Mouse (Mus musculus) embryonic facial prominence, embryonic 10.5 days (tissue): ENCODE data around the gene Ints5. TPM values are rescaled to one million over a fixed set of nuclear protein-coding genes. Genes with fewer than 3 reads are reported as not detected.

Experiments
- DNase-seq: peaks from one replicate; pipeline ENCODE4 v3.0.0-alpha.2; 2017; ENCODE audit warnings: low spot score
- H3K27ac ChIP-seq: fragments of 300-500 bp; sonication (generic); replicated peaks from 2 replicates; pipeline ENCODE4 v1.5.1; 2016; ENCODE audit warnings: mild to moderate bottlenecking
- H3K27me3 ChIP-seq: fragments of 300-500 bp; sonication (generic); replicated peaks from 2 replicates; pipeline ENCODE4 v1.6.1; 2016; ENCODE audit warnings: low read depth, mild to moderate bottlenecking; ENCODE audit not compliant: poor library complexity, severe bottlenecking
- H3K36me3 ChIP-seq: fragments of 300-500 bp; sonication (generic); replicated peaks from 2 replicates; pipeline ENCODE4 v1.6.1; 2016; ENCODE audit warnings: mild to moderate bottlenecking, moderate library complexity
- H3K4me1 ChIP-seq: fragments of 300-500 bp; sonication (generic); 2 replicates; pipeline ENCODE4 v1.6.1; 2016
- H3K4me3 ChIP-seq: fragments of 300-500 bp; sonication (generic); 2 replicates; pipeline ENCODE4 v1.5.1; 2016; ENCODE audit warnings: mild to moderate bottlenecking, moderate library complexity
- H3K9me3 ChIP-seq: fragments of 300-500 bp; sonication (generic); 2 replicates; pipeline ENCODE4 v1.6.1; 2016; ENCODE audit warnings: mild to moderate bottlenecking
- WGBS: fragments of 180-500 bp; shearing (Covaris S2); methylation state at CpG from one replicate; pipeline ENCODE4 v1.1.7; 2016; 5-methylcytosine and 5-hydroxymethylcytosine counted together
- microRNA-seq: library from miRNA; unstranded; fragments of <30 nt; microRNA quantifications from one replicate; pipeline ENCODE4, GENCODE M21; 2017
- polyA plus RNA-seq: library from polyadenylated mRNA; unstranded; fragments of >200 nt; fragmentation: Nextera tagmentation; extraction: Ambion mirVana; gene quantifications from 2 replicates; pipeline ENCODE4 v1.2.1, GENCODE M21; 2016

Gene Ints5
- polyA plus RNA-seq, 1 experiment from 2014 or later, result 59.0 TPM

DNA sequence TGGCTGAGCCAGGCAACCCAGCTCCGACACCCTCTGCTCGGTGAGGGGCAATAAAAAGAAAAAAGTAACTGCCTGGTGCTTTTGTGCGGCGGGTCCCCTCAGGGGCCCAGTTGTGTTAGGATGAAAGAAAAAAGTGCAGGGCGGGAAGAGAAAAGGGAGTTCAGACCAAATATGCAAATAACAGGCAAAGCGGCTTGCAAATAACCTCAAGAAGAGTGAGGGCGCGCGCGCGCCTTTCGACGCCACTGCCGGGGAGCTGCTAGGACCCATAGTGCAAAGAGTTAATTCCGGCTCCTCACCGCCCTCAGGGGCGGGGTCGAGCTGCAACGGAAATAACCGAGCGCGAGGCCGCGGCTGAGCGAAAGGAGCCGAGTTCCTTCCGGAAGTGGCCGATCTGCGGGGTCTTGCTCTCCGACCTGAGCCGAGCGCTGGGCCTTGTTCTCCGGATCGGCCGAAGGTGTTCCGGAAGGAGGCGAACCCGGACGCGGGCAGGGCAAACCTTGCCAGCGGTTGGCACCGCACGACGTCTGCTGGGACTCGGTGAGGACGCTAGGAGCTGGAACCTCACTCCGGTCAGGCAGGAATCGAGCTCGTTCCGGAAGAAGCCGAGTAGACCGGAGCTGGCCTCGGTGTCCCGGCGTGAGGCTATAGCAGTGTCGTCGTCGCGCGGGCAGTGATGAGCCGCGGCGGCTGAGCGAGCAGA lies 48.9 kb downstream of the Ints5 start, which contains the start of gene Mta2:
Gene Mta2 (plus strand): TSS at position 361 of the 703 bp plus-strand sequence.
- DNase-seq, result peak; percentile 99
- Histone ChIP-seq H3K4me1 (peaks cover 38% of the 10 kb centered on the region), H3K27me3 (no peaks in the 10 kb centered on the region), H3K9me3 (no peaks in the 10 kb centered on the region), H3K4me3 (peak within 1 kb of the TSS; percentile 97), H3K27ac (peak within 1 kb of the TSS; percentile 99), H3K36me3 (peaks cover 74% of the 10 kb centered on the region)
- WGBS, result under 1% methylated on average over 64 of the region's 64 CpGs

DNA sequence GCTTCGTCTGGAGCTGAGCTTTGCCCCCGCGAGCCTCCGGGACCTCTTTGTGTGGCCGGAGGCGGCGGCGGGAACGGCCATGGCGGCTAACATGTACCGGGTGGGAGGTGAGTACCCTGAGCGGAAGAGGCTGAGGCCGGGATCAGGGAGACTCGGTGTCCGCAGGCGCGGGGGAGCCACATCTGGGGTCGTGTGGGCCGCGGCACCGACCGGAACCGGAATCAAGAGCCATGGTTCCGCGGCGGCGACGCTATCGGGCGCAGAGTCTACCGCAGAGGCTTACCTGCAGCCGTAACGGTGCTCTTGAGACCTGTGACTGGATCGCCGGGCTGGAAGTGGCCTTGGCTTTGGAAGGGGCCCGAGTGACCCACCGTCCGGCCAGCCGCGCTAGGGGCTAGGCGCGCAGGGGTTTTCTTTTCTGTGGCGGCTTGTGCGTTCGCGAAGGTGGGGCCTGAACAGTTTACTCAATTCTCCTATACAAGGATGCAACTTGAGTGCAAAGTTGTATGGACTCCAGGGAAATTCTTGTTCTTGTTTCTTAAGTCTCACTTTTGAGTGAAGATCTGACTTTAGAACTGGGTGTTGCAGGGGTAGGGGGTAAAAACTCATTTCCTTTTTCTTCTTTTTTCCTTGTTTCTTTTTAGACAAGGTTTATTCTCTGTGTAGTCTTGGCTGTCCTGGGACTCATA lies 49.6 kb downstream of the Ints5 start:
- peaks cover 74% of the 10 kb centered on the region for H3K36me3 ChIP-seq
- no peaks in the 10 kb centered on the region for H3K27me3 ChIP-seq
- H3K4me3 ChIP-seq, result peak overlapping the region; percentile 97
- H3K9me3 ChIP-seq, result no peaks in the 10 kb centered on the region
- peak overlapping the region; percentile 99 for H3K27ac ChIP-seq
- peak; percentile 74 for DNase-seq
- H3K4me1 ChIP-seq, result peaks cover 38% of the 10 kb centered on the region
- WGBS, result under 1% methylated on average over 46 of the region's 46 CpGs

DNA sequence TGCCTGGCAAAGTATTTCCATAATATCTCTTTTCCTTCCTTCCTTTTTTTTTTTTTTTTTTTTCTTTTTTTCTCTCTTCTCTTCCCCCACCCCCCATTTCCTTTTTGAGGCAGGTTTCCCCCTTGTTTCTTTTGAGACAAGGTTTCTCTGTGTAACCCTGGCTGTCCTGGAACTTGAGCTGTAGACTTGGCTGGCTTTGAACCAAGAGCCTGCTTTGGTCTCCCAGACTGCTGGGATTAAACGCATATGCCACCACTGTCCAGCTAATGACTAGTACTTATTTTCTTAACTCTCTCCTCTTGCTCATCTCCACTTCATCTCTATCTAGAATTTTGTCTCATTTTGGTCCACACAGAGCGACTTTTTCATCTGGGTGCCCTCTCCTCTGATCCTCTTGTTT lies 50.2 kb downstream of the Ints5 start:
- no peak for DNase-seq
- Histone ChIP-seq H3K27me3 (no peaks in the 10 kb centered on the region), H3K4me1 (peaks cover 38% of the 10 kb centered on the region), H3K36me3 (peaks cover 74% of the 10 kb centered on the region), H3K9me3 (no peaks in the 10 kb centered on the region), H3K4me3 (peak overlapping the region; percentile 97), H3K27ac (peak overlapping the region; percentile 99)
- 76% methylated on average over 2 of the region's 2 CpGs for WGBS

DNA sequence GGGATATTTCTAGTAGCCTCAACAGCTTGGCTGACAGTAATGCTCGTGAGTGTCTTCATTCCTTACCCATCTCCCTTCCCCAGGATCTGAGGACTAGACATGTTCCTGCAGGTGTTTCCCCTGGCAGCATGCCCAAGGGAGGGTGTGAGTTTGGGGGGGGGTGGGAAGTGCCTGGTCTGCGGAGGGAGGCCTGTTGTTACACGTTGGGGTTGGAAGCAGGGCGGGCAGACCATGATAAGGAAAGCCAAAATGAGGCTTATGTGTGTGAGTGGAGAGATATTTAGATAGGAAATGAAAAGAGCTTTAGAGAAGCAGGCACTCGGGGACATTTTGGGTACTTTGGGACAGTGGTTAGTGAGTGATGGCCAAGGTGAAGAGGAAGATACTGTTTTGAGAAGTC lies 51.3 kb downstream of the Ints5 start:
- Histone ChIP-seq H3K4me1 (peaks cover 38% of the 10 kb centered on the region), H3K36me3 (peaks cover 74% of the 10 kb centered on the region), H3K27ac (peak overlapping the region; percentile 21), H3K4me3 (peak overlapping the region; percentile 97), H3K9me3 (no peaks in the 10 kb centered on the region), H3K27me3 (no peaks in the 10 kb centered on the region)
- DNase-seq, result peak; percentile 35
- WGBS, result 76% methylated on average over 5 of the region's 5 CpGs

DNA sequence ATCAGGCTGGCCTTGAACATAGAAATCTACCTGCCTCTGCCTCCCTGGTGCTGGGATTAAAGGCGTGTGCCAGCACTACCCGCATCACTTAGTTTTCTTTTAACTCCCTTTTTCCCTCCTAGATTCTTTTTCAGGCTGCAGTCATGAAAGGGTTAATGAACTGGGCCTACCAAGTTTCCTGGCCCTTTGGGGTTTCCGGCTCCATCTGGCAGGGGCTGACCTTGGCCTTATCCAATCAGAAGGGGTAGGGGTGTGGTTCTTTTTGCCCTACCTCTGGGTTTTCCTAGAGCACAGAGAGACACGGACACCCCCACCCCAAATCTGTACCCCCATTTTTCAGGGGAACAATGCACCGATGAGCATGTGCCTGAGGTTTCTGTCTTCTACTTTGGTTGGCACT lies 51.9 kb downstream of the Ints5 start:
- Histone ChIP-seq H3K4me1 (peaks cover 38% of the 10 kb centered on the region), H3K9me3 (no peaks in the 10 kb centered on the region), H3K36me3 (peaks cover 75% of the 10 kb centered on the region), H3K27me3 (no peaks in the 10 kb centered on the region), H3K27ac (peak overlapping the region; percentile 51), H3K4me3 (peak overlapping the region; percentile 97)
- peak; percentile 85 for DNase-seq
- 48% methylated on average over 5 of the region's 5 CpGs for WGBS

GRCm38 (mm10) chr19:8945251-8945650 lies 52.4 kb downstream of the Ints5 start:
- no peaks in the 10 kb centered on the region for H3K27me3 ChIP-seq
- peaks cover 36% of the 10 kb centered on the region for H3K4me1 ChIP-seq
- peak overlapping the region; percentile 51; the same call in 1 of the 2 replicates for H3K27ac ChIP-seq
- 90% methylated on average over 6 of the region's 6 CpGs for WGBS
- no peaks in the 10 kb centered on the region for H3K9me3 ChIP-seq
- H3K36me3 ChIP-seq, result peaks cover 77% of the 10 kb centered on the region
- DNase-seq, result no peak
- peak overlapping the region; percentile 97 for H3K4me3 ChIP-seq

DNA sequence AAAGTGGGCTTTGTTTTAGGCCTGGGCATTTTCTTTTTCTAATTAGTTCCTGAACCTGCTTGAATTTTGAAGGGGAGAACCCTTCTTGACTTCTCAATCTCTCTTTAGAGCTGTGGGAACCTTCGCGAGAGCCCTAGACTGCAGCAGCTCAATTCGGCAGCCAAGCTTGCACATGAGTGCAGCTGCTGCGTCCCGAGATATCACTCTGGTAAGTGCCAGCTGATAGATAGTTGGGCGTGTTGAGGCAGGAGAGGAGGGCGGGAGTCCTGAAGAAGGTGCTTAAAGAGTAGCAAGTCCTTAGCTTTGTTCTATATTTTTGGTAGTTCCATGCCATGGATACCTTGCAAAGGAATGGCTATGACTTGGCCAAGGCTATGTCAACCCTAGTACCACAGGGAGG lies 54.1 kb downstream of the Ints5 start:
- H3K36me3 ChIP-seq, result peaks cover 88% of the 10 kb centered on the region

More for the DNA sequence above, 54.1 kb downstream of the Ints5 start:
- Histone ChIP-seq H3K4me1 (peaks cover 24% of the 10 kb centered on the region), H3K4me3 (no peak overlapping the region), H3K9me3 (no peaks in the 10 kb centered on the region), H3K27me3 (no peaks in the 10 kb centered on the region), H3K27ac (no peak overlapping the region)
- 94% methylated on average over 7 of the region's 7 CpGs for WGBS
- DNase-seq, result no peak

Small RNA genes lying within 50 kb of the gene (microRNA-seq; reads per million reads assigned to microRNA genes)
- not detected for gene Mir5136

Other genes with a start within 250 kb of the Ints5 start
- 0.04 and 0.09 TPM in 2 replicates for gene Chrm1, start 229.2 kb upstream of the Ints5 start, polyA plus RNA-seq
- gene Slc3a2, start 169.6 kb upstream of the Ints5 start, polyA plus RNA-seq, result 125 and 127 TPM in 2 replicates
- gene Wdr74, start 157.2 kb upstream of the Ints5 start, polyA plus RNA-seq, result 117 and 127 TPM in 2 replicates
- gene 1700092M07Rik, start 152.3 kb upstream of the Ints5 start, polyA plus RNA-seq, result 3.4 and 3.5 TPM in 2 replicates
- 97.0 and 108 TPM in 2 replicates for gene Stx5a, start 151.6 kb upstream of the Ints5 start, polyA plus RNA-seq
- 254 and 269 TPM in 2 replicates for gene Nxf1, start 135.9 kb upstream of the Ints5 start, polyA plus RNA-seq
- 179 and 185 TPM in 2 replicates for gene Tmem223, start 122.0 kb upstream of the Ints5 start, polyA plus RNA-seq
- 43.4 and 46.7 TPM in 2 replicates for gene Tmem179b, start 118.5 kb upstream of the Ints5 start, polyA plus RNA-seq
- 44.7 and 46.3 TPM in 2 replicates for gene Taf6l, start 106.6 kb upstream of the Ints5 start, polyA plus RNA-seq
- gene Polr2g, start 94.4 kb upstream of the Ints5 start, polyA plus RNA-seq, result 193 and 205 TPM in 2 replicates
- 6.5 and 6.9 TPM in 2 replicates for gene Zbtb3, start 90.5 kb upstream of the Ints5 start, polyA plus RNA-seq
- gene Ttc9c, start 73.7 kb upstream of the Ints5 start, polyA plus RNA-seq, result 83.8 and 85.6 TPM in 2 replicates
- gene Hnrnpul2, start 73.0 kb upstream of the Ints5 start, polyA plus RNA-seq, result 4.8 and 5.0 TPM in 2 replicates
- gene AC129217.1, start 63.2 kb upstream of the Ints5 start, polyA plus RNA-seq, result not detected in 2 replicates
- 41.4 and 44.6 TPM in 2 replicates for gene Bscl2, start 55.5 kb upstream of the Ints5 start, polyA plus RNA-seq
- 29.3 and 32.0 TPM in 2 replicates for gene Gng3, start 53.8 kb upstream of the Ints5 start, polyA plus RNA-seq
- 0.55 and 0.57 TPM in 2 replicates for gene Lrrn4cl, start 42.2 kb upstream of the Ints5 start, polyA plus RNA-seq
- 218 and 220 TPM in 2 replicates for gene Ubxn1, start 21.5 kb upstream of the Ints5 start, polyA plus RNA-seq
- 59.0 and 62.0 TPM in 2 replicates for gene Uqcc3, start 12.1 kb upstream of the Ints5 start, polyA plus RNA-seq
- 115 and 118 TPM in 2 replicates for gene Lbhd1, start 9.3 kb upstream of the Ints5 start, polyA plus RNA-seq
- gene Gm49403, start 9.1 kb upstream of the Ints5 start, polyA plus RNA-seq, result not detected in 2 replicates
- gene 1810009A15Rik, start 4.2 kb upstream of the Ints5 start, polyA plus RNA-seq, result 159 and 167 TPM in 2 replicates
- gene Gm49416, start 4.1 kb upstream of the Ints5 start, polyA plus RNA-seq, result 0.59 and 0.96 TPM in 2 replicates
- 116 TPM in 2 replicates for gene Ganab, start 5.1 kb downstream of the Ints5 start, polyA plus RNA-seq
- 46.7 and 47.3 TPM in 2 replicates for gene B3gat3, start 27.4 kb downstream of the Ints5 start, polyA plus RNA-seq
- gene Rom1, start 36.4 kb downstream of the Ints5 start, polyA plus RNA-seq, result 3.1 and 3.8 TPM in 2 replicates
- gene Eml3, start 36.5 kb downstream of the Ints5 start, polyA plus RNA-seq, result 28.9 and 30.1 TPM in 2 replicates
- gene Mta2, start 48.9 kb downstream of the Ints5 start, polyA plus RNA-seq, result 212 and 216 TPM in 2 replicates
- 45.2 and 47.8 TPM in 2 replicates for gene Tut1, start 60.8 kb downstream of the Ints5 start, polyA plus RNA-seq
- 550 and 554 TPM in 2 replicates for gene Eef1g, start 74.0 kb downstream of the Ints5 start, polyA plus RNA-seq
- gene Ahnak, start 96.3 kb downstream of the Ints5 start, polyA plus RNA-seq, result 9.3 and 10.0 TPM in 2 replicates
- not detected in 2 replicates for gene Scgb1a1, start 195.0 kb downstream of the Ints5 start, polyA plus RNA-seq
- gene Asrgl1, start 242.6 kb downstream of the Ints5 start, polyA plus RNA-seq, result 15.6 and 18.4 TPM in 2 replicates